Mouse (Mus musculus) liver, adult 2 months (tissue): ENCODE measurements around the gene Tnfaip3. TPM values are rescaled to one million over a fixed set of nuclear protein-coding genes. Genes with fewer than 3 reads are reported as not detected.

Experiments used
- DNase-seq: peaks from one replicate; pipeline ENCODE4 v3.0.0-alpha.2; 2011; ENCODE audit warnings: low read depth, low spot score; ENCODE audit errors: extremely low read depth
- H3K27ac ChIP-seq: fragments of 200-500 bp; replicated peaks from 2 replicates; pipeline ENCODE4 v1.5.1; 2012; ENCODE audit warnings: low read depth, mild to moderate bottlenecking, control low read depth, inconsistent platforms, low read length; ENCODE audit not compliant: insufficient read depth
- H3K27me3 ChIP-seq: fragments of 200-500 bp; 2 replicates; pipeline ENCODE4 v1.6.1; 2012; ENCODE audit warnings: mild to moderate bottlenecking, moderate library complexity, low read length, inconsistent platforms; ENCODE audit not compliant: control insufficient read depth, insufficient read depth
- H3K36me3 ChIP-seq: fragments of 200-500 bp; 2 replicates; pipeline ENCODE4 v1.6.1; 2012; ENCODE audit warnings: low read length, inconsistent platforms; ENCODE audit not compliant: control insufficient read depth, insufficient read depth
- H3K4me1 ChIP-seq: fragments of 200-500 bp; 2 replicates; pipeline ENCODE4 v1.6.1; 2011; ENCODE audit warnings: low read length; ENCODE audit not compliant: control insufficient read depth, insufficient read depth
- H3K4me3 ChIP-seq: fragments of 200-500 bp; 2 replicates; pipeline ENCODE4 v1.5.1; 2011; ENCODE audit warnings: low read depth, mild to moderate bottlenecking, control low read depth, low read length, moderate library complexity; ENCODE audit not compliant: insufficient read depth
- H3K79me2 ChIP-seq: fragments of 200-500 bp; 2 replicates; pipeline ENCODE4 v1.6.1; 2012; ENCODE audit warnings: inconsistent platforms, mild to moderate bottlenecking, low read length, moderate library complexity; ENCODE audit not compliant: control insufficient read depth, insufficient read depth
- H3K9ac ChIP-seq: fragments of 200-500 bp; 2 replicates; pipeline ENCODE4 v1.6.1; 2012; ENCODE audit warnings: low read depth, mild to moderate bottlenecking, control low read depth, inconsistent platforms, low read length
- CTCF ChIP-seq: fragments of 200-500 bp; IDR thresholded peaks from 2 replicates; pipeline ENCODE4 v1.5.1; 2011; ENCODE audit warnings: low read depth, low read length, control low read depth
- POLR2A ChIP-seq: fragments of 200-500 bp; IDR thresholded peaks from 2 replicates; pipeline ENCODE4 v1.6.1; 2011; ENCODE audit warnings: low read length, control low read depth; ENCODE audit not compliant: insufficient read depth; ENCODE audit errors: extremely low read depth
- WGBS: fragments of 180-500 bp; shearing (Covaris S2); methylation state at CpG from one replicate; pipeline ENCODE4 v1.1.7; 2018; 5-methylcytosine and 5-hydroxymethylcytosine counted together
- polyA plus RNA-seq: library from polyadenylated mRNA; depleted of rRNA; stranded (reverse); fragments of >200 nt; gene quantifications from 2 replicates; pipeline ENCODE4 v1.2.3, GENCODE M21; 2012
- total RNA-seq: library from RNA; depleted of rRNA; stranded (reverse); fragments of >200 nt; gene quantifications from 2 replicates; pipeline ENCODE4 v1.2.3, GENCODE M21; 2014

The Tnfaip3 gene
- total and polyA plus RNA-seq, 2 experiments = 0.59 to 2.5 TPM

DNA sequence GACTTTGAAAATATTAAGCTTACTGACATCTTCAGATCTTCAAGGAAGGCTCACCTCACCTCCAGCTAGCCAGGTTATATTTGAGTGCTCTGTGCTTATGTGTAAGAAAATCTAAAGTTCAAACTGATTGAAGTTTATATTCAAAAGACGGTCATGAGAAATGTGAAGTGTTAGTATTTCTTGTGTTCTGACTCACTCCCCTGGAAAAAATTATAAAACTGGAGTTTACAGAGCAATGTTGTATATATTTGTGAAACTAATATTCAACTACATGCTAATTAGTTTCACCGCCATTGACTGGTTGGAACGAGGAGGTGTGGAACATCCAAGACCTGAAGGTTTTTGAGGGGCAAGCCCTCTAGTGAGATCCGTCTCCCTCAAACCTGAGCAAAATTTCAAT is 22.5 kb downstream of the Tnfaip3 start:
- H3K36me3 ChIP-seq = no peaks in the 10 kb centered on the region
- TF ChIP-seq POLR2A = no peak
- TF ChIP-seq CTCF = no peak
- DNase-seq = no peak
- 93% methylated on average over 4 of the region's 4 CpGs for WGBS
- no peak overlapping the region for H3K27ac ChIP-seq
- H3K27me3 ChIP-seq = no peaks in the 10 kb centered on the region
- H3K9ac ChIP-seq = no peak overlapping the region
- H3K4me3 ChIP-seq = no peak overlapping the region
- no peaks in the 10 kb centered on the region for H3K79me2 ChIP-seq
- H3K4me1 ChIP-seq = 0 out of 2 replicates have a peak, but pooled peaks cover 3% of the 10 kb centered on the region

DNA sequence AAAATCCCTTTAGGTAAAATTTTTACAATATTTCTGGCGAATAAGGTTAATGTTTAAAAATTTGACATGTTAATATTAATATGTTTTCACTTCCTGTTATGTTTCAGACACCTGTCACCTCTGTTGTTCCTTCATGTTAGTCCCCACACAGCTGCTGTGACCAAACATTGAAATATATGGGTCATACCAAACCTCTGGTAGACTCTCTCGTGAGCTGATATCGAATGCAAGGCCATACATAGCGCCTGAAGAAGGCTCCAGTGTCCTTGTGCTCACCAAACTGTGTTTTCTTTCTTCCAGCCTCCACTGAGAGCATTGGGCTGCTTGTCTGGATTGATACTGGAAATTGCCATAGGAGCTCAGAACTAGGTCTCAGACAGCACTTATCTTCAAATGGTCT is 24.4 kb downstream of the Tnfaip3 start:
- 93% methylated on average over 4 of the region's 4 CpGs for WGBS
- TF ChIP-seq CTCF (no peak), POLR2A (no peak)
- H3K27me3 ChIP-seq = no peaks in the 10 kb centered on the region
- H3K79me2 ChIP-seq = no peaks in the 10 kb centered on the region
- H3K27ac ChIP-seq = no peak overlapping the region
- H3K36me3 ChIP-seq = no peaks in the 10 kb centered on the region
- H3K4me1 ChIP-seq = 0 out of 2 replicates have a peak, but pooled peaks cover 3% of the 10 kb centered on the region
- H3K9ac ChIP-seq = no peak overlapping the region
- no peak for DNase-seq
- no peak overlapping the region for H3K4me3 ChIP-seq

DNA sequence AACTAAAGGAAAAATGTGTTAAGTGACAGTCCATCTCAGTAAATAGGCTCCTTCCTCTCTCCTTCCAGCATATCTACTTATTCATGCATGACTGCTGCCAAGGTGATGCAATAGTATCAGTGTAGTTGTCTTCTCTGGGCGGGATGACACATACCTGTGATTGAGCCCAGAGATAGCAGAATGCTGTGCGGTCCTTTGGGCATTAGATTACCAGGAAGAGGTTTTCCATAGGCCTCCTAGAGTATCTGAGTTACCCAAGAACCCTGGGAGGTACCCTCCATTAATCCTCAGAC is 27.6 kb downstream of the Tnfaip3 start:
- TF ChIP-seq POLR2A = no peak
- no peak for TF ChIP-seq CTCF
- H3K27me3 ChIP-seq = no peaks in the 10 kb centered on the region
- no peaks in the 10 kb centered on the region for H3K36me3 ChIP-seq
- no peaks in the 10 kb centered on the region for H3K4me1 ChIP-seq
- no peaks in the 10 kb centered on the region for H3K79me2 ChIP-seq
- H3K4me3 ChIP-seq = no peak overlapping the region
- DNase-seq = no peak
- no peak overlapping the region for H3K27ac ChIP-seq
- 56% methylated on average over 2 of the region's 2 CpGs for WGBS
- no peak overlapping the region for H3K9ac ChIP-seq

DNA sequence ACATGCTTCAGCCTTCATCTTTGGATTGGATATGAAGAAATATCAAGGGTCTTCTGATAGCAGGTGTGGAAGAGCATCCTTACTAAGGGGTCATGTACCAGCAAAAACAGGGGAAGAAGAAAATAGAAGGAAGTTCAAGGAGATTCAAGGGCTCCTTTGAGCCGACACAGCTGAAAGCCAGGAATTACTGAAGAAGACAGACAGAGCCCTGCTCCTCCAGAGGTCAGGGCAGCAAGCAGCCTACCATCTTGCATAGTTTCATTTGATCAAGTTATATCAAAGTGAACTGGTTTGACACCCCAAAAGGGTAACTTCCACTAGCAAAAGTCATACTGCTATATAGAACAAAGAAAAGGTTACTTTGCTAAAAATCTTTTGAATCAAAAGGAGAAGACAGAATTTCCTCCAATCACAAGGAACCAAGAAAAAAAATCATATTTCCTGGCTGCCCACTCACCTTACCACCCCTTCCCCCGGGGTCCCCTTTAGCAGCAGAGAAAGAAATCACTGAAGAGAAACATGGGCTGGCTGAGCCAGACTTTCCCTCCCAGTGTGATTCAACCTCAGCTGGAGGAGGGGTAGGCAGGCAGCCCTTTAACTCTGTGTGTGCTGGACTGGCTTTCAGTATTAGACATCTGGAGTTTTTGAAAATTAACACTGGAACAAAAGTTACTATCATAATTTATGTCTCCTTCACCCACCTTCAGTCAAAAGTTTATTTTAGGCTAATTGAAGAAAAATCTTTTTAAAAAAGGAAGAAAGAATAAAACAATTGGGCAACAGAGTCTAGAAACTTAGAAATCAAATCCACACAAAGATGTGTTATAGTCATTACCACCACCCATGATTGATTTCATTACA is 28.2 kb downstream of the Tnfaip3 start:
- TF ChIP-seq CTCF (no peak), POLR2A (no peak)
- no peaks in the 10 kb centered on the region for H3K27me3 ChIP-seq
- 41% methylated on average over 2 of the region's 2 CpGs for WGBS
- H3K4me1 ChIP-seq = no peaks in the 10 kb centered on the region
- no peaks in the 10 kb centered on the region for H3K36me3 ChIP-seq
- no peak overlapping the region for H3K27ac ChIP-seq
- H3K9ac ChIP-seq = no peak overlapping the region
- no peak for DNase-seq
- H3K4me3 ChIP-seq = no peak overlapping the region
- H3K79me2 ChIP-seq = no peaks in the 10 kb centered on the region

DNA sequence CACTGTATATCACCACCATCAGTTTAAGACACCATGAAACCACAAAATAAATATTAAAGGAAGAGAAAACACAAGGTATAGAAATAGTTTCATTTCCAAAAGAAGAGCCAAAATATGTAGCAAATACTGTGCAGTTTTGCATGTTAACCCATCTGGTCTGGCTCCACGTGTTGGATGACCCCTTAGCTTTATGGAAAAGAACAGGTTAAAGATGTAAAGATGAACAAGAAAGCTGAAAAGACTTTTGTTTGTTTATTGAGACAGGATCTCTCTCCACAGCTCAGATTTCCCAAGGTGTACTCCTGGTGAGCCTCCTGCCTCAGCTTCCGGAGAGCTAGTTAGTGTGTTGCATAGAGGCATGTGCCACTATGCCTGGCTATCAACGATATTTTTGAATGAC is 29.9 kb downstream of the Tnfaip3 start:
- no peaks in the 10 kb centered on the region for H3K4me1 ChIP-seq
- TF ChIP-seq CTCF (no peak), POLR2A (no peak)
- DNase-seq = no peak
- no peaks in the 10 kb centered on the region for H3K27me3 ChIP-seq
- H3K36me3 ChIP-seq = no peaks in the 10 kb centered on the region
- WGBS = 88% methylated on average over 3 of the region's 3 CpGs
- H3K4me3 ChIP-seq = no peak overlapping the region
- H3K79me2 ChIP-seq = no peaks in the 10 kb centered on the region
- no peak overlapping the region for H3K9ac ChIP-seq
- H3K27ac ChIP-seq = no peak overlapping the region

DNA sequence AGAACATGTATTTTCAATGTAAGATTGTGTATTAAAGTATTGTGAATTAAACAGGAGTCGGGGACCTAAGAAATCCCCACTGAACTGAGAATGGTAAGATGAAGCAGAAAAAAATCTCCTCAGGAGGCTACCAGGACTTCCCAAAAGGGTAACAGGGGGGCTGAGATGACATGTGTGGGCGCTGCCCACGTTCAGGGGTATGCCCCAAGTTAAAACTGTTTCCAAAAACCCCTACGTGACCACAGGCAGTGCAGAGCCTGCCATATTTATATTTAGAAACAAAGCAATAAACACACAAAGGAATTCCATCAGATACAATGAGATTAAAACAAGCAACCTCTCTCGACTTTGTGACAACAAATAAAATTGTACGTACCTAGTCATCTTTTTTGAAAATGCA is 31.9 kb downstream of the Tnfaip3 start:
- no peak for DNase-seq
- Histone ChIP-seq H3K36me3 (no peaks in the 10 kb centered on the region), H3K4me3 (no peak overlapping the region), H3K79me2 (no peaks in the 10 kb centered on the region), H3K9ac (no peak overlapping the region), H3K27me3 (no peaks in the 10 kb centered on the region), H3K27ac (no peak overlapping the region), H3K4me1 (no peaks in the 10 kb centered on the region)
- WGBS = 76% methylated on average over 6 of the region's 6 CpGs
- no peak for TF ChIP-seq POLR2A
- TF ChIP-seq CTCF = no peak
